Mouse (Mus musculus) forelimb bud, embryonic 11.5 days (tissue): ENCODE results near the gene Hist1h2ad.
"Not testable (repeated sequence)": the region's sequence is repeated elsewhere in the genome, so short reads cannot be mapped to it uniquely, and the experiment has no call there.

Experiments
- DNase-seq: peaks from one replicate; pipeline ENCODE4 v3.0.0-alpha.2; 2012; ENCODE audit warnings: low read depth, low spot score

Hist1h2ad gene

GRCm38 (mm10) chr13:23573898-23574524 lies at the start of gene Hist1h2ad, which contains the start of gene Hist1h2bf:
Gene Hist1h2ad (plus strand): TSS chr13:23574381.
Gene Hist1h2bf (minus strand): TSS chr13:23574196.
- peak; percentile 98 for DNase-seq

- peak; percentile 91 for DNase-seq
Observed at GRCm38 (mm10) chr13:23524654-23525053, 49.5 kb upstream of the Hist1h2ad start.

GRCm38 (mm10) chr13:23525901-23526300 lies 48.3 kb upstream of the Hist1h2ad start:
- no peak for DNase-seq

- peak; percentile 93 for DNase-seq
Observed at GRCm38 (mm10) chr13:23526312-23526711, 47.9 kb upstream of the Hist1h2ad start.

GRCm38 (mm10) chr13:23529005-23529404 lies 45.2 kb upstream of the Hist1h2ad start:
- DNase-seq: no peak

GRCm38 (mm10) chr13:23529480-23530165 lies 44.6 kb upstream of the Hist1h2ad start:
- DNase-seq: no peak

GRCm38 (mm10) chr13:23530181-23530900 lies 43.8 kb upstream of the Hist1h2ad start:
- DNase-seq: peak; percentile 66

GRCm38 (mm10) chr13:23530901-23531875 lies 43.0 kb upstream of the Hist1h2ad start, which contains the start of gene Hist1h4h:
Gene Hist1h4h (plus strand): TSS chr13:23531050.
- DNase-seq: peak; percentile 98

- no peak for DNase-seq
Observed at GRCm38 (mm10) chr13:23532262-23533075, 41.7 kb upstream of the Hist1h2ad start.

- DNase-seq: peak; percentile 94
Observed at GRCm38 (mm10) chr13:23533560-23534367, 40.4 kb upstream of the Hist1h2ad start, which contains the start of gene Hist1h2af. Gene Hist1h2af (plus strand): TSS chr13:23533906.

- peak; percentile 84 for DNase-seq
Observed at GRCm38 (mm10) chr13:23534368-23535131, 39.6 kb upstream of the Hist1h2ad start.

GRCm38 (mm10) chr13:23535137-23536075 lies 38.8 kb upstream of the Hist1h2ad start, which contains the start of gene Hist1h3g:
Gene Hist1h3g (plus strand): TSS chr13:23535422.
- DNase-seq: peak; percentile 97

GRCm38 (mm10) chr13:23536076-23536822 lies 37.9 kb upstream of the Hist1h2ad start:
- DNase-seq: no peak

- no peak for DNase-seq
Observed at GRCm38 (mm10) chr13:23537006-23537710, 37.0 kb upstream of the Hist1h2ad start.

- no peak for DNase-seq
Observed at GRCm38 (mm10) chr13:23538249-23538648, 35.9 kb upstream of the Hist1h2ad start.

- not testable (repeated sequence) for DNase-seq
Observed at GRCm38 (mm10) chr13:23539821-23540220, 34.4 kb upstream of the Hist1h2ad start.
